20 mouse cellular contexts compared by ENCODE assay signal in the genomic region with DNA sequence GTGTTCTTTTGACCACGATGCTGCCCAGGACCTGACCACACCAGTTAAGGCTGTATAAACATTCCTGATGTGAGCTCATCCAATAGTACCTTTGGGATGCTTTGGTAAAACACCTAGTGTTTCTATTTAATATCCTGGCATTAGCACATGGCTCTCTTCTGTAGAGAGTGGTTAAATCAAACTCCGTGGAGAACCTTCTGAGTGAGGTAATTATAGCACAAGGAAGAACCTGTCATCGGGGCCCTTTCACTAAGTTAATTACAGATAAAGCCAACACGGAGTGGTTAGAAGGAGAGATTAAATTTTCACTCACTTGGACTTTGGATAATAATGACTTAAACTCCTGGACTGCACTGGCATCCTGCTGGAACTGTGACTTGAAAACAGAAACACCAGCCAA.
A peak's percentile ranks its signal among the peaks of the same experiment; 100 is the strongest.
DNase-seq lines count a peak whose midpoint lies in the region; ATAC-seq and TF ChIP-seq lines count a peak whose summit lies in the region.
"Had no signal": no experiment of that assay in that cellular context is flagged by ENCODE, and none has a peak within 500 bp of the region (broad histone marks: within the 10 kb centered on the region; RNA-seq: fewer than 3 reads in every experiment).

No protein-coding gene starts in this region.

- no peaks in the 10 kb centered on the region for H3K36me3 ChIP-seq in kidney, adult 2 months (ENCODE audit: control insufficient read depth, insufficient read depth, low read length)
- no peaks in the 10 kb centered on the region for H3K36me3 ChIP-seq in midbrain, postnatal 0 days (ENCODE audit: insufficient read depth, low read length)
- H3K36me3 ChIP-seq in midbrain, embryonic 15.5 days (replicated peaks): no peaks in the 10 kb centered on the region
- H3K36me3 ChIP-seq in limb, embryonic 15.5 days: no peaks in the 10 kb centered on the region
- no peaks in the 10 kb centered on the region for H3K36me3 ChIP-seq in hindbrain, embryonic 12.5 days
- H3K36me3 ChIP-seq: embryonic facial prominence, embryonic 12.5 days; forebrain, embryonic 15.5 days; heart, embryonic 13.5 days had no signal

- no peaks in the 10 kb centered on the region; the same call in 1 of the 2 replicates for H3K4me1 ChIP-seq in kidney, adult 2 months (ENCODE audit: control insufficient read depth, insufficient read depth, low read length)
- no peaks in the 10 kb centered on the region for H3K4me1 ChIP-seq in midbrain, postnatal 0 days (ENCODE audit: insufficient read depth, low read length)
- H3K4me1 ChIP-seq in midbrain, embryonic 15.5 days: no peaks in the 10 kb centered on the region
- 0 out of 2 replicates have a peak, but pooled peaks cover 3% of the 10 kb centered on the region for H3K4me1 ChIP-seq in limb, embryonic 15.5 days
- no peaks in the 10 kb centered on the region for H3K4me1 ChIP-seq in hindbrain, embryonic 12.5 days
- H3K4me1 ChIP-seq: embryonic facial prominence, embryonic 12.5 days; forebrain, embryonic 15.5 days had no signal

- intact Hi-C loops in left cerebral cortex, postnatal 14 days (cut with DNase I): no loop called here

- H3K4me2 ChIP-seq in midbrain, postnatal 0 days (ENCODE audit: low read depth, low read length, poor library complexity, severe bottlenecking): no peak overlapping the region
- H3K4me2 ChIP-seq in midbrain, embryonic 15.5 days: no peak overlapping the region
- H3K4me2 ChIP-seq in limb, embryonic 15.5 days: no peak overlapping the region
- no peak overlapping the region for H3K4me2 ChIP-seq in hindbrain, embryonic 12.5 days (replicated peaks)
- H3K4me2 ChIP-seq: embryonic facial prominence, embryonic 12.5 days; forebrain, embryonic 15.5 days; heart, embryonic 13.5 days; hindbrain, embryonic 14.5 days had no signal

- H3K9me3 ChIP-seq in midbrain, postnatal 0 days (ENCODE audit: low read length): no peaks in the 10 kb centered on the region
- H3K9me3 ChIP-seq in midbrain, embryonic 15.5 days: no peaks in the 10 kb centered on the region
- H3K9me3 ChIP-seq in limb, embryonic 15.5 days: no peaks in the 10 kb centered on the region
- peaks cover 2% of the 10 kb centered on the region; the same call in 1 of the 2 replicates for H3K9me3 ChIP-seq in hindbrain, embryonic 12.5 days (replicated peaks)
- H3K9me3 ChIP-seq: embryonic facial prominence, embryonic 12.5 days; forebrain, embryonic 15.5 days; heart, embryonic 13.5 days had no signal

- no peaks in the 10 kb centered on the region for H3K27me3 ChIP-seq in kidney, adult 2 months (replicated peaks; ENCODE audit: control insufficient read depth, insufficient read depth, low read length)
- no peaks in the 10 kb centered on the region for H3K27me3 ChIP-seq in midbrain, postnatal 0 days (ENCODE audit: insufficient read depth, low read length)
- no peaks in the 10 kb centered on the region for H3K27me3 ChIP-seq in midbrain, embryonic 15.5 days (replicated peaks)
- no peaks in the 10 kb centered on the region for H3K27me3 ChIP-seq in limb, embryonic 15.5 days
- no peaks in the 10 kb centered on the region for H3K27me3 ChIP-seq in hindbrain, embryonic 12.5 days
- H3K27me3 ChIP-seq: embryonic facial prominence, embryonic 12.5 days; forebrain, embryonic 15.5 days; heart, embryonic 13.5 days had no signal

- H3K9ac ChIP-seq in midbrain, postnatal 0 days (replicated peaks; ENCODE audit: low read length, poor library complexity, severe bottlenecking): no peak overlapping the region
- H3K9ac ChIP-seq in midbrain, embryonic 15.5 days: no peak overlapping the region
- no peak overlapping the region for H3K9ac ChIP-seq in limb, embryonic 15.5 days
- no peak overlapping the region for H3K9ac ChIP-seq in hindbrain, embryonic 12.5 days
- H3K9ac ChIP-seq: embryonic facial prominence, embryonic 12.5 days; forebrain, embryonic 15.5 days; heart, embryonic 13.5 days; hindbrain, embryonic 14.5 days had no signal

- no peak for TF ChIP-seq CTCF in kidney, adult 2 months (conservative IDR thresholded peaks at IDR 0.05; ENCODE audit: insufficient read depth, insufficient read length, low read depth, low read length)
- TF ChIP-seq CTCF in midbrain, postnatal 0 days (IDR thresholded peaks at IDR 0.05): no peak

- no peak overlapping the region for H3K27ac ChIP-seq in kidney, adult 2 months (ENCODE audit: insufficient read depth, low read depth, low read length)
- no peak overlapping the region for H3K27ac ChIP-seq in midbrain, postnatal 0 days (ENCODE audit: low read depth, low read length)
- no peak overlapping the region for H3K27ac ChIP-seq in midbrain, embryonic 15.5 days
- no peak overlapping the region for H3K27ac ChIP-seq in limb, embryonic 15.5 days
- H3K27ac ChIP-seq in hindbrain, embryonic 12.5 days: no peak overlapping the region
- H3K27ac ChIP-seq: embryonic facial prominence, embryonic 12.5 days; forebrain, embryonic 15.5 days; heart, embryonic 13.5 days; hindbrain, embryonic 14.5 days had no signal

- no peak for ATAC-seq in midbrain, postnatal 0 days (ENCODE audit: low FRiP score)
- no peak for ATAC-seq in midbrain, embryonic 15.5 days (replicated peaks)
- peak; percentile 72; the same call in 1 of the 2 replicates for ATAC-seq in limb, embryonic 15.5 days (ENCODE audit: insufficient number of reproducible peaks, low FRiP score, low TSS enrichment, low read depth)
- ATAC-seq in hindbrain, embryonic 12.5 days (ENCODE audit: low FRiP score): no peak
- ATAC-seq: forebrain, embryonic 15.5 days had no signal

- TF ChIP-seq POLR2A in kidney, adult 2 months (IDR thresholded peaks at IDR 0.05; ENCODE audit: low read depth, low read length): no peak

- 29% methylated on average over 4 of the region's 4 CpGs for WGBS in kidney, adult 2 months
- WGBS in midbrain, postnatal 0 days: 71% methylated on average over 4 of the region's 4 CpGs
- 67% methylated on average over 4 of the region's 4 CpGs for WGBS in midbrain, embryonic 15.5 days
- WGBS in limb, embryonic 15.5 days: 27% methylated on average over 4 of the region's 4 CpGs
- WGBS in hindbrain, embryonic 12.5 days: 73% methylated on average over 4 of the region's 4 CpGs

- no peak overlapping the region for H3K4me3 ChIP-seq in kidney, adult 2 months (ENCODE audit: insufficient read depth, low read depth, low read length)
- no peak overlapping the region for H3K4me3 ChIP-seq in midbrain, postnatal 0 days (ENCODE audit: low read depth, low read length)
- no peak overlapping the region for H3K4me3 ChIP-seq in midbrain, embryonic 15.5 days
- no peak overlapping the region for H3K4me3 ChIP-seq in limb, embryonic 15.5 days
- no peak overlapping the region for H3K4me3 ChIP-seq in hindbrain, embryonic 12.5 days
- H3K4me3 ChIP-seq: embryonic facial prominence, embryonic 12.5 days; forebrain, embryonic 15.5 days; heart, embryonic 13.5 days had no signal

- peak; percentile 83 for DNase-seq in kidney, adult 2 months
- DNase-seq in kidney, postnatal 4 days: no peak
- DNase-seq in midbrain, postnatal 0 days (ENCODE audit: low spot score): peak; percentile 9
- DNase-seq in kidney, postnatal 25 days: peak; percentile 6 to 39
- DNase-seq in left cerebral cortex, postnatal 14 days (ENCODE audit: low spot score in 2 of 2): no peak
- DNase-seq: adrenal gland, adult 8-10 months; adrenal gland, postnatal 36 days; cerebellum, adult 11 months; cerebellum, adult 9-10 months; cerebellum, postnatal 25 days; gastrocnemius, postnatal 36 days; heart, adult 11 months; heart, postnatal 10 days had no signal

Comparison
In these comparisons a context has a peak if more than half of its experiments do, and no peak if none do; other contexts are left out.
1. DNase-seq: peak in kidney, adult 2 months (single experiment), midbrain, postnatal 0 days (single experiment) and kidney, postnatal 25 days (2 of 2); none in kidney, postnatal 4 days (0 of 2) and left cerebral cortex, postnatal 14 days (0 of 2).